In the genomic region with DNA sequence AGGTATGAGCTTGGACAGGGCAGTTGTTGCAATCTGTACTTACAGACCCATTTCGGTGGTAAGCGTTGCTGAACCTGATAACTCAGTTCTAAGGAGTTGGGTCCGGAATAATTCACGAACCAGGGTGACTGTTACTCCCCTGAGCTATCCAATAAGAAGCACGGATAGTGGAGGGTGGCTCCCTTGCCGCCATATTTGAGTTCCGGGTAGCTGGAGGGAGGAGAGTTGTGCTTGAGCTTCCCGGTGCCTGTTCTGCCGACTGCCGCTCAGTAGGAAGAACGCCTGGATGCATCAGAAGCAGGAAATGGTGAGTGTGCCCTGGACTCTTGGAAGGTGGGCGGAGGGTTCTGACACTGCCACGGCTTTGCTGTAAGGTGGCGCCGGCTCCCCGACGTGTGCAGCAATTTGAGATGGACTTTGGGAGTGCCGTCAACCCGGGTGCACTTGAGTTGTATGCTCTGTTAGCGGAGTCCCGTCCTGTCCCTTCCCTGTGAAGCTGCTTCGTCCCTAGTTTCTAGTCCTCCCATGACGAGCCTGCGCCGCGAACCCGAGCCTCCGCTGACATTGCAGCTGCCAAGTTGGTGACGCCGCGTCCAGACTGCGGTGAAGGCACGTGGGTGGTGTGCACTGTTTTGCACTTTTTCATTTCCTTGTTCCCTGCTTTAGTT, we compare ENCODE assay signal across 1 mouse cellular context.
TF ChIP-seq lines count a peak whose summit lies in the region.

A gene (plus strand): TSS at position 192 of the 668 bp plus-strand sequence.

TF ChIP-seq in MEL, 35 proteins besides CTCF, POLR2A, EP300 and RAD21 (continued from another document):
- peak; percentile 67 for TF ChIP-seq NELFE (IDR thresholded peaks at IDR 0.05; ENCODE audit: low read depth, low read length)
- TF ChIP-seq CHD1 (IDR thresholded peaks at IDR 0.05; ENCODE audit: low read depth, low read length), result no peak
- no peak for TF ChIP-seq SMC3 (IDR thresholded peaks at IDR 0.05; ENCODE audit: low read depth, low read length)
- peak; percentile 41; the same call in 1 of the 2 replicates for TF ChIP-seq BHLHE40 (IDR thresholded peaks at IDR 0.05; ENCODE audit: borderline replicate concordance, low read depth, low read length)
- peak; percentile 85; the same call in 1 of the 2 replicates for TF ChIP-seq E2F4 (IDR thresholded peaks at IDR 0.05; ENCODE audit: borderline replicate concordance, low read depth, low read length)
- TF ChIP-seq GATA1 (IDR thresholded peaks at IDR 0.05; ENCODE audit: low read depth, low read length), result peak; percentile 64
- peak; percentile 48 for TF ChIP-seq TAL1 (IDR thresholded peaks at IDR 0.05; ENCODE audit: low read length)
- no peak for TF ChIP-seq ETS1 (IDR thresholded peaks at IDR 0.05; ENCODE audit: low read depth, low read length)
- no peak for TF ChIP-seq POLR2AphosphoS5 (IDR thresholded peaks at IDR 0.05; ENCODE audit: borderline replicate concordance, low read depth, low read length)
- TF ChIP-seq MAZ (IDR thresholded peaks at IDR 0.05; ENCODE audit: low read depth, low read length), result no peak
- peak; percentile 93 for TF ChIP-seq TBP (IDR thresholded peaks at IDR 0.05; ENCODE audit: low read depth, low read length)
- TF ChIP-seq NRF1 (IDR thresholded peaks at IDR 0.05; ENCODE audit: insufficient read depth, low read depth, low read length, poor library complexity, severe bottlenecking), result no peak
- no peak for TF ChIP-seq MAFK (IDR thresholded peaks at IDR 0.05; ENCODE audit: borderline replicate concordance, low read depth, low read length)
TF ChIP-seq in MEL: peak in this region for 19.
